Mouse (Mus musculus) hindbrain, embryonic 14.5 days (tissue): ENCODE measurements around the gene Mcm2. TPM values are rescaled to one million over a fixed set of nuclear protein-coding genes. Genes with fewer than 3 reads are reported as not detected.
A peak's percentile ranks its signal among the peaks of the same experiment; 100 is the strongest.

ENCODE experiments used
- ATAC-seq: fragments of 200-750 bp; cut with Nextera tagmentation; 2 replicates; pipeline ENCODE4 v1.8.0; 2017; ENCODE audit warnings: moderate number of reproducible peaks, mild to moderate bottlenecking, moderate TSS enrichment, moderate library complexity; ENCODE audit not compliant: low FRiP score
- DNase-seq: peaks from one replicate; pipeline ENCODE4 v3.0.0-alpha.2; 2015; ENCODE audit warnings: low spot score
- H3K27ac ChIP-seq: fragments of 300-500 bp; sonication (generic); 2 replicates; pipeline ENCODE4 v1.5.1; 2014; ENCODE audit warnings: mild to moderate bottlenecking, moderate library complexity
- H3K27me3 ChIP-seq: fragments of 300-500 bp; sonication (generic); 2 replicates; pipeline ENCODE4 v1.6.1; 2014; ENCODE audit warnings: mild to moderate bottlenecking, low read length, mixed read lengths; ENCODE audit not compliant: control insufficient read depth, insufficient read depth
- H3K36me3 ChIP-seq: fragments of 300-500 bp; sonication (generic); replicated peaks from 2 replicates; pipeline ENCODE4 v1.6.1; 2014; ENCODE audit not compliant: control insufficient read depth, insufficient read depth
- H3K4me1 ChIP-seq: fragments of 300-500 bp; sonication (generic); replicated peaks from 2 replicates; pipeline ENCODE4 v1.6.1; 2014; ENCODE audit warnings: antibody characterized with exemption, low read length, mixed read lengths; ENCODE audit not compliant: control insufficient read depth, insufficient read depth
- H3K4me2 ChIP-seq: fragments of 300-500 bp; sonication (generic); replicated peaks from 2 replicates; pipeline ENCODE4 v1.6.1; 2014; ENCODE audit warnings: mild to moderate bottlenecking, moderate library complexity
- H3K4me3 ChIP-seq: fragments of 300-500 bp; sonication (generic); replicated peaks from 2 replicates; pipeline ENCODE4 v1.5.1; 2014; ENCODE audit warnings: mild to moderate bottlenecking, low read length
- H3K9ac ChIP-seq: fragments of 300-500 bp; sonication (generic); 2 replicates; pipeline ENCODE4 v1.6.1; 2014
- H3K9me3 ChIP-seq: fragments of 300-500 bp; sonication (generic); 2 replicates; pipeline ENCODE4 v1.6.1; 2016; ENCODE audit warnings: low read length; ENCODE audit not compliant: control insufficient read depth
- WGBS: fragments of 180-500 bp; shearing (Covaris S2); extraction: QIAGEN DNeasy Blood & Tissue Kit; methylation state at CpG from one replicate; pipeline ENCODE4 v1.1.7; 2014; 5-methylcytosine and 5-hydroxymethylcytosine counted together
- polyA plus RNA-seq: library from polyadenylated mRNA; unstranded; fragments of >200 nt; fragmentation: Nextera tagmentation; extraction: Ambion mirVana; gene quantifications from 2 replicates; pipeline ENCODE4 v1.2.1, GENCODE M21; 2014

Mcm2 gene
- polyA plus RNA-seq, 1 experiment from 2014 or later = 27.0 TPM

DNA sequence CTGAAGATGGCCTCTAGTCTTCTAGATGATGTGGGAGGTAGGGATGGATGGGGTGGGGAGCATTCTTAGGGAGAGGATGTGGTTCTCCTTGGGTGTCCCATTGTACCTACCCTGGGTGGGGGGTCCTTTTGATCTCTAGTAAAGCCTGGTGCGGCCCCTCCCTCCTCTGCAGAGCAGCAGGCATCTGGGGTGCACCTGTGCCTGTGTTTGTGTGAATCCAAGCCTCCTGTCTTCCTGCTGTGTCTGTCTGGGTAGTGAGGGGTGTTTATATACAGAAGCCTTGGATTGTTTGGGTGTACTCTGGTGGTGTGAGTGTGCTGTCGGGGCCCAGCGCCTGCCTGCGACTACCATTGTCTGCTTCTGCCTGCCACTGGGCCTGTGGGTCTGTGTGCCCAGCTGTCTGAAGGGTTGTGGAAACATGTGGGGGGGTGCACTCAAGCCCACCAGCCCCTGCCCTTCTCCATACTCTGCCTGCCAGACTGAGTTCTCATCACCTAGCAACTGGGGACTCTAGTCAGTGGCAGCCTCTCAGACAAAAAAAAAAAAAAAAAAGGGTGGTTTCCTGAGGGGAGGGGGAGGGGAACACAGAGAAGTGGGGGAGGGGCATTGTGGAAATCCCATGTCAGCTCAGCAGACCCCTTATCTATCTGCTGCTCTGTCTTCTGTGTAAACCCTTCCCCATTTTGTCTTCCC lies 39.5 kb upstream of the Mcm2 start:
- 7% methylated on average over 4 of the region's 4 CpGs for WGBS
- ATAC-seq (peak; percentile 61), DNase-seq (no peak)
- Histone ChIP-seq H3K4me1 (peaks cover 83% of the 10 kb centered on the region), H3K4me3 (no peak overlapping the region), H3K27ac (peak overlapping the region; percentile 66), H3K9me3 (no peaks in the 10 kb centered on the region), H3K27me3 (no peaks in the 10 kb centered on the region), H3K4me2 (no peak overlapping the region), H3K36me3 (no peaks in the 10 kb centered on the region), H3K9ac (no peak overlapping the region)

DNA sequence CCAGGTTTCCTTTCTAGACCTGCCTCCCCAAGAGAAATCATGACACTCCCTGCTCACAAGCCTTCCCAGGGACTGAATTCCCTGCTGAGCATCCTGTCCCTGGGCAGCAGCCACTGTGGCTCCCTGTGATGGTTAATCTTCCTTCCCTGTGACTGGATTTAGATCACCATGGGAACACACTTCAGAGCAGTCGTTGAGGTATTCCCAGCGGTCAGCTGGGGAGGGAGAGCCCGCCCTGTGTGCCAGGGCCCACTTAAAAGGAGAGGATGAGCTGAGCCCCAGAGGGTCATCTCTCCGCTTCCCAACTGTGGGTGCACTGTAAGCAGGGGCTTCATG lies 38.6 kb upstream of the Mcm2 start:
- Histone ChIP-seq H3K4me2 (no peak overlapping the region), H3K27ac (no peak overlapping the region), H3K4me3 (no peak overlapping the region), H3K9ac (no peak overlapping the region), H3K4me1 (peaks cover 73% of the 10 kb centered on the region), H3K9me3 (no peaks in the 10 kb centered on the region), H3K36me3 (no peaks in the 10 kb centered on the region), H3K27me3 (no peaks in the 10 kb centered on the region)
- 32% methylated on average over 4 of the region's 4 CpGs for whole genome bisulfite sequencing
- no peak for DNase-seq
- ATAC-seq = no peak

DNA sequence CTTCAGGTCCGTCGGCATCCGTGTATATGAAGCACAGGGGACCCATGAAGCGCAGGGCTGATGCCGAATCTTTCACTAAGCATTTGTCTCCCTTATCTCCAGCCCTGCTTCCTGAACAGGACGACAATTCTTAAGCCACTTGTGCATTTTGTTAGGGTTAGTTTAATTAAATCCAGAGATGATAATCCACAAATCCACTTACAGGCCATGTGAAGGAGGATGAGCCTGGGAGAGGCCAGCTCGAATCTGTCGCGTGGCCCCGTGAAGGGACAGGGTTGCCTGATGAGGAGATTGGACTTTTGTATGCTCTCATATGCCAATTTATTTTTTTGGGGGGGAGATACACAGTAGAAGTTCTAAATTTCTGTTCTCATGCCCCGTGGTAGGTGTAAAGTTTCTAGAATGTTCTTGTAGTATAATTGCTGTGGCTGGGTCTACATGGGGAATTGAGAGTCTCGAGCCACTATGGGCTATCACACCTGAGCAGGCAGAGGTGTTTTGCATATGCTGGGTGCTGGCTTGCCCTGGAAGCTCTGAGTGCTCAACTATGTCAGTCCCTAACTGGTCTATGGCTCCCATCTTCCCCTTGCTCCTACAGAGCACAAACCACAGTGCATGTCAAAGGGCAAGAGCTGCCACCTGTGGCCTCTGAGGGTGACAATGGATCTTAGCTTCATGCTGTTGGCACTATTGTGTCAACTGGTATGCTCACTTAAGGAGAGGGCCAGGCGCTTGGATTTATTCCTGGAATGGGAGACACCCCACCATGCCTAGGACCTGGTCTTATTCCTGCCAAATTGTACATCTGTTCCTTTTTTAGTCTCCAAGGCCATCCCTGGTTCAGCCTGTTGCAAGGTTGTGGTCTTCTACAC lies 38.0 kb upstream of the Mcm2 start:
- no peaks in the 10 kb centered on the region for H3K27me3 ChIP-seq
- H3K4me3 ChIP-seq = no peak overlapping the region
- DNase-seq (no peak), ATAC-seq (no peak)
- WGBS = 62% methylated on average over 13 of the region's 13 CpGs
- H3K9ac ChIP-seq = no peak overlapping the region
- no peak overlapping the region for H3K27ac ChIP-seq
- no peak overlapping the region for H3K4me2 ChIP-seq
- peaks cover 68% of the 10 kb centered on the region for H3K4me1 ChIP-seq
- no peaks in the 10 kb centered on the region for H3K9me3 ChIP-seq
- H3K36me3 ChIP-seq = no peaks in the 10 kb centered on the region

DNA sequence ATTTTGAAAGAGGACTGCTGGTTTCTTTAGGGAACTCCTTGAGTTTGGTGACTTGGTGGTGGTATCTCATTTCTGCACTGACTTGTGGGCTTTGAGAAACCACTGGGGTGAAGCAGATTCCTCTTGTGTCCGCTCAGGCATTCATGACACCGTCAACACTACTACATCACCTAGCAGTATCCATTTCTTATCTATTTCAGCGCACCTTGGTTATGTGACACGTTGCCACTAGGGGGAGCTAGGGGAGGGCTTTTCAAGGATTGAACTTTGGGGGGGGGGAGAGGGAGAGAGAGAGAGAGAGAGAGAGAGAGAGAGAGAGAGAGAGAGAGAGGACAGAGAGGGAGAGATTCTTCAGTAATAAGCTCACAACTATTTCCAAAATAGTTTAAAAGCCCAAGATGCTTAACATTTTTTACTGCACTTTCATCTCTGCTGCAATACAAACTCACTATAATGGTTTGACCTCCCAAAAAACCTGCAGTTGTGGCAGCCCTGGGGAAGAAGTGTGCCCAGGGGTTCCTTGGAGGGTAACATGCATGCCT lies 37.2 kb upstream of the Mcm2 start:
- Histone ChIP-seq H3K9ac (no peak overlapping the region), H3K4me1 (peaks cover 60% of the 10 kb centered on the region), H3K4me2 (no peak overlapping the region), H3K27me3 (no peaks in the 10 kb centered on the region), H3K36me3 (no peaks in the 10 kb centered on the region), H3K4me3 (no peak overlapping the region), H3K27ac (no peak overlapping the region), H3K9me3 (no peaks in the 10 kb centered on the region)
- DNase-seq (peak; percentile 83), ATAC-seq (no peak)
- WGBS = 6% methylated on average over 4 of the region's 4 CpGs

DNA sequence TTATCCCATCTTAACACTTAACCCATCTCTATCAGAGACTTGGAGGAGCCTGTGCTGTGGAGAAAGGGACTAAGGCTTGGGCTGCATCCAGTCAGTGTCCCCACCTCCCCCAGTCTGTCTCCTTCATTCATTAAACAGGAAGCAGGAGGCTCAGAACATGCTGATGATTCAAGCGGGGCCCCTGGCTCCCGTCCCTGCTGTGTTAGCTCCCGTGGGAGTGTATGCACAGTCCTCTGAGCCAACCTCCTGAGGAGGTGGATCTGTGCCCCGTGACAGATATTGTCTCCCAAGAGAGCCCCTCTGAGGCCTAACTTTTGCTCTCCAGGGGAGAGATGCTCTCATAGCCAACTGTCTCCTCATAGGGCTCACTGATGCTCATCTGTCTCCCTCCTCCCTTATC lies 36.2 kb upstream of the Mcm2 start:
- ATAC-seq = no peak
- no peak for DNase-seq

DNA sequence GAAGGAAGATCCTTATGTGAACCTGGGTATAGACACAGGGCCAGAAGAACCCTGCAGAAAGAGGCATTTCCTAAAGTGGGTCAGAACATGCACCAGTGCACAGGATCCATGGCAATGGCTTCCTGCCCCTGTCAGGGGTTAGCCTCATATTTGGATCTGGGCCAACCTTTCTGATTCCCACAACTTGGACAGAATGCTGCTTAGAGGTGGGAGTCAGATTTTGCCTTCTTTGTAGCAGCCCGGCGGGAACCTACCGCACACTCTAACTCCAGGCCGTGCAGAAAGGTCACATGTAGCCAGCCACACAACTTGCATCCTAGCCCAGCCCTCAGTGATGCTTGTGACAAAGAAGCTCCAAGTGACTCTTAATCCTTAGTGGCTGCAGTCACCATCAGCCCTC lies 35.6 kb upstream of the Mcm2 start:
- no peak overlapping the region for H3K9ac ChIP-seq
- no peak overlapping the region for H3K4me2 ChIP-seq
- DNase-seq (no peak), ATAC-seq (no peak)
- H3K36me3 ChIP-seq = no peaks in the 10 kb centered on the region
- H3K27ac ChIP-seq = no peak overlapping the region
- WGBS = 43% methylated on average over 4 of the region's 4 CpGs
- H3K9me3 ChIP-seq = no peaks in the 10 kb centered on the region
- no peaks in the 10 kb centered on the region for H3K27me3 ChIP-seq
- no peak overlapping the region for H3K4me3 ChIP-seq
- H3K4me1 ChIP-seq = peaks cover 61% of the 10 kb centered on the region

More for the DNA sequence above, 36.2 kb upstream of the Mcm2 start:
- Histone ChIP-seq H3K27ac (no peak overlapping the region), H3K4me1 (peaks cover 61% of the 10 kb centered on the region), H3K4me3 (no peak overlapping the region), H3K4me2 (no peak overlapping the region), H3K9me3 (no peaks in the 10 kb centered on the region), H3K36me3 (no peaks in the 10 kb centered on the region), H3K27me3 (no peaks in the 10 kb centered on the region), H3K9ac (no peak overlapping the region)
- 15% methylated on average over 4 of the region's 4 CpGs for WGBS

DNA sequence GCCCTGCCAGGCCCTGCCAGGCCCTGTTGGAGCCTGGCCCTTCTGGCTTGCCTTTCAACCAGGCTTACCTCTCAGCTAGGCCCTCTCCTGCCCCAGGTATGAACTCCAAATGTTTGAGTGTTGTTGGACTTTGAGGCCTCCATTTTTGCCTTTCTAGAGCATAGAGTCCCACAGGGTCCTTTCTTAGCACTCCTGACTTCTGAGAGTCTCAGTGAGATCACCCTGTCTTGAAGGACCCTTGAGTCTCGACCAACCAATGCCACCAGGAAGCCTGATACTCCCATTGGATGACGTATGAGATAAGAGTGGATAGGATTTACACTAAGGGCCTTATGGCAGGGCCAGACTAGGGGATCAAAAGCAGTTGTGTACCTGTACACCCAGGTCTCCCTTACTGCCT lies 32.9 kb upstream of the Mcm2 start:
- no peaks in the 10 kb centered on the region for H3K27me3 ChIP-seq
- no peak overlapping the region for H3K4me3 ChIP-seq
- WGBS = 87% methylated on average over 2 of the region's 2 CpGs
- no peak overlapping the region for H3K27ac ChIP-seq
- H3K4me1 ChIP-seq = peaks cover 48% of the 10 kb centered on the region
- ATAC-seq (no peak), DNase-seq (no peak)
- H3K9me3 ChIP-seq = no peaks in the 10 kb centered on the region
- no peak overlapping the region for H3K4me2 ChIP-seq
- H3K36me3 ChIP-seq = no peaks in the 10 kb centered on the region
- H3K9ac ChIP-seq = no peak overlapping the region

DNA sequence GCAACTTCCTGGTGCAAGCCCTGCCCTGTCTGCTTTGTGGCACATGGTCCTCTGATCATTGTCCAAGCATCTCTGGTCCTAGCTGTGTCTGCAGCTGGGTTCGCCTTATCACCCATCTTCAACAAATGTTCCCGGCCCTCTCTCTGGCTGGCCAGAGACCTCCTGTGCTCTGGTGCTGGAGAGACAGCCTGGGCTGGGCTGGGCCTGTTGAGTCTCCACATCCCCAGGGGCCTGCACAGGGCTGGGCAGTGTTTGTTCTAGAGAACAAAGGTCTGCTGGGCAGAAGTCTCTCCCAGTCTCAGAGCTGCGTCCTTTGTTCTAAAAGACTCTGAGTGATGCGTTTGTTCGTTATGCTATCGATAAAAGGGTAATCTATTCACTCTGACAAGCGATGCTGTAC lies 31.5 kb upstream of the Mcm2 start:
- H3K4me2 ChIP-seq = no peak overlapping the region
- H3K4me3 ChIP-seq = no peak overlapping the region
- H3K27me3 ChIP-seq = no peaks in the 10 kb centered on the region
- no peaks in the 10 kb centered on the region for H3K36me3 ChIP-seq
- peaks cover 51% of the 10 kb centered on the region for H3K4me1 ChIP-seq
- no peak for ATAC-seq
- no peak for DNase-seq
- H3K9ac ChIP-seq = 0 out of 2 replicates have a peak overlapping the region, but pooled peaks have one; percentile 1
- 22% methylated on average over 7 of the region's 7 CpGs for WGBS
- no peaks in the 10 kb centered on the region for H3K9me3 ChIP-seq
- H3K27ac ChIP-seq = peak overlapping the region; percentile 52

DNA sequence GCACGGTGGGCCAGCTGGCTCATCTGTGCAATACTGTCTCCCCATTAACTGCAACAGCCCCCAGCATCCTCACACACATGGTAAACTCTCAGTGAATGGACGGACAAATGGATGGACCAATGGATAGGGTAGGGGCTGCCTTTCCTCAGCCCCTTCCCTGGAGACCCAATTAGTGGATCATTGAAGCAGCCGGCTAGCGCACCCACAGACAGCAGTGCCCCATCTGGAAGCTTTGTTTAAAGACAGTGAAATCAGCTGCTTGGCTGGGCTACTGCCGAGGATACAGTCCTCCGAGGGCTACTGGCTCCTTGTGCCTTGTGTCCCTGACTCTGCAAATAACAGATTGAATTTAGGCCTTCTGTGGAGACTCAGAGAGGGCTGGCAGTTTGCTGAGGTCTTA lies 30.9 kb upstream of the Mcm2 start:
- Histone ChIP-seq H3K36me3 (no peaks in the 10 kb centered on the region), H3K4me2 (no peak overlapping the region), H3K27ac (peak overlapping the region; percentile 52), H3K4me1 (peaks cover 51% of the 10 kb centered on the region), H3K27me3 (no peaks in the 10 kb centered on the region), H3K9me3 (no peaks in the 10 kb centered on the region), H3K9ac (0 out of 2 replicates have a peak overlapping the region, but pooled peaks have one; percentile 1), H3K4me3 (no peak overlapping the region)
- DNase-seq (peak; percentile 50), ATAC-seq (no peak)
- 18% methylated on average over 6 of the region's 6 CpGs for WGBS
